In the genomic region with DNA sequence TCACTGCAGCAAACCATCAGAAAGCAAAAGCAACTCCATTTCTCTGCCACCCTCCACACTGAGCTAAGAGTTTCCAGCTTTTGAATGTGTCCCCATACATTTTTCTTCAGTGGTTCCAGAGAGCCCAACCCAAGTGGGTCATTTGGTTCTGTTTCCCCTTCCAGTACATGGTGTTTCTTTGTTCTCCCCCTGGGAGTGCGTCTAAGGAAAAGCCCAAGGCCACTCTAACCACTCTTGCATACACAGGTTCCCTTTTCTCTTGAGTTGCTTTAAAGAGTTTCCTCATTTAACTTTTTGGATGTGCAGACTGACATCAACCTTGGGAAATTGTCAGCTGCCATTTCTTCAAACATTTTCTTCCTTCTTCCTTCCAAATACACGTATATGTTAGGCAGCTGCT, we compare ENCODE assay signal across 20 mouse cellular contexts. TPM values are rescaled to one million over a fixed set of nuclear protein-coding genes. Genes with fewer than 3 reads are reported as not detected.
DNase-seq lines count a peak whose midpoint lies in the region; ATAC-seq and TF ChIP-seq lines count a peak whose summit lies in the region.
"Had no signal": no experiment of that assay in that cellular context is flagged by ENCODE, and none has a peak within 500 bp of the region (broad histone marks: within the 10 kb centered on the region; RNA-seq: fewer than 3 reads in every experiment).

No protein-coding gene starts in this region.

- H3K4me3 ChIP-seq in forebrain, postnatal 0 days (ENCODE audit: low read depth, low read length): no peak overlapping the region
- H3K4me3 ChIP-seq in forebrain, embryonic 12.5 days (replicated peaks): no peak overlapping the region
- no peak overlapping the region for H3K4me3 ChIP-seq in lung, adult 2 months (replicated peaks; ENCODE audit: extremely low read depth, low read depth, low read length)
- H3K4me3 ChIP-seq in embryonic facial prominence, embryonic 10.5 days: no peak overlapping the region
- H3K4me3 ChIP-seq: heart, embryonic 12.5 days; hindbrain, embryonic 15.5 days; intestine, embryonic 15.5 days; midbrain, embryonic 15.5 days had no signal

- no peaks in the 10 kb centered on the region for H3K9me3 ChIP-seq in forebrain, postnatal 0 days (ENCODE audit: low read length)
- H3K9me3 ChIP-seq in forebrain, embryonic 12.5 days: no peaks in the 10 kb centered on the region
- no peaks in the 10 kb centered on the region for H3K9me3 ChIP-seq in embryonic facial prominence, embryonic 10.5 days
- H3K9me3 ChIP-seq: heart, embryonic 12.5 days; hindbrain, embryonic 15.5 days; intestine, embryonic 15.5 days; midbrain, embryonic 15.5 days had no signal

- no peak for TF ChIP-seq POLR2A in lung, adult 2 months (IDR thresholded peaks at IDR 0.05; ENCODE audit: borderline replicate concordance, extremely low read depth, low read depth, low read length)

- no peak overlapping the region for H3K4me2 ChIP-seq in forebrain, postnatal 0 days (ENCODE audit: low read depth)
- no peak overlapping the region for H3K4me2 ChIP-seq in forebrain, embryonic 12.5 days
- H3K4me2 ChIP-seq: heart, embryonic 12.5 days; hindbrain, embryonic 15.5 days; intestine, embryonic 15.5 days; midbrain, embryonic 15.5 days had no signal

- H3K36me3 ChIP-seq in forebrain, postnatal 0 days (ENCODE audit: insufficient read depth): no peaks in the 10 kb centered on the region
- H3K36me3 ChIP-seq in forebrain, embryonic 12.5 days (replicated peaks): 0 out of 2 replicates have a peak, but pooled peaks cover 3% of the 10 kb centered on the region
- H3K36me3 ChIP-seq in embryonic facial prominence, embryonic 10.5 days (replicated peaks): 0 out of 2 replicates have a peak, but pooled peaks cover 5% of the 10 kb centered on the region
- H3K36me3 ChIP-seq: hindbrain, embryonic 15.5 days; intestine, embryonic 15.5 days had no signal

- H3K4me1 ChIP-seq in forebrain, postnatal 0 days (ENCODE audit: insufficient read depth): 0 out of 2 replicates have a peak, but pooled peaks cover 5% of the 10 kb centered on the region
- H3K4me1 ChIP-seq in forebrain, embryonic 12.5 days: peaks cover 17% of the 10 kb centered on the region
- peaks cover 12% of the 10 kb centered on the region for H3K4me1 ChIP-seq in lung, adult 2 months (ENCODE audit: control insufficient read depth, insufficient read depth, low read length)
- no peaks in the 10 kb centered on the region for H3K4me1 ChIP-seq in embryonic facial prominence, embryonic 10.5 days
- H3K4me1 ChIP-seq: intestine, embryonic 15.5 days had no signal

- DNase-seq in forebrain, postnatal 0 days: no peak
- peak; percentile 26 for DNase-seq in lung, postnatal 36 days
- DNase-seq in lung, adult 2 months: no peak
- DNase-seq in MN1 (ENCODE audit: low spot score): no peak
- no peak for DNase-seq in frontal cortex, postnatal 10 days (ENCODE audit: low spot score in 2 of 2)
- no peak for DNase-seq in embryonic facial prominence, embryonic 10.5 days (ENCODE audit: low spot score)
- DNase-seq: adrenal gland, adult 2 months; cerebellum, adult 11-12 months; cerebellum, postnatal 36 days; heart, postnatal 14 days; layer of hippocampus, postnatal 36 days; retina, postnatal 1 day; thymus, adult 2 months had no signal

- H3K27ac ChIP-seq in forebrain, postnatal 0 days (ENCODE audit: low read depth, low read length): 0 out of 2 replicates have a peak overlapping the region, but pooled peaks have one; percentile 9
- H3K27ac ChIP-seq in forebrain, embryonic 12.5 days: no peak overlapping the region
- H3K27ac ChIP-seq in embryonic facial prominence, embryonic 10.5 days (replicated peaks): no peak overlapping the region
- H3K27ac ChIP-seq: hindbrain, embryonic 15.5 days; intestine, embryonic 15.5 days; midbrain, embryonic 15.5 days had no signal

- no peak for TF ChIP-seq CTCF in forebrain, postnatal 0 days (IDR thresholded peaks at IDR 0.05; ENCODE audit: low read depth)
- TF ChIP-seq CTCF in lung, adult 2 months (IDR thresholded peaks at IDR 0.05; ENCODE audit: insufficient read depth, low read length): no peak

- ATAC-seq in forebrain, postnatal 0 days: no peak
- ATAC-seq in forebrain, embryonic 12.5 days (ENCODE audit: low FRiP score): no peak
- peak; percentile 46 to 85; a peak in 1 of 4 replicates for ATAC-seq in hematopoietic stem cell, adult 5-6 weeks (replicated peaks in 1 of 2; ENCODE audit: insufficient read depth in 1 of 2, low FRiP score in 2 of 2, low TSS enrichment in 1 of 2, low read depth in 1 of 2, poor library complexity in 2 of 2, severe bottlenecking in 2 of 2)
- ATAC-seq: forebrain, embryonic 14.5 days; intestine, embryonic 15.5 days; midbrain, embryonic 15.5 days had no signal

- no peak overlapping the region for H3K9ac ChIP-seq in forebrain, postnatal 0 days
- no peak overlapping the region for H3K9ac ChIP-seq in forebrain, embryonic 12.5 days
- H3K9ac ChIP-seq: heart, embryonic 12.5 days; hindbrain, embryonic 15.5 days; intestine, embryonic 15.5 days; midbrain, embryonic 15.5 days had no signal

- no peaks in the 10 kb centered on the region for H3K27me3 ChIP-seq in forebrain, postnatal 0 days (ENCODE audit: insufficient read depth, low read length)
- H3K27me3 ChIP-seq in forebrain, embryonic 12.5 days: no peaks in the 10 kb centered on the region
- no peaks in the 10 kb centered on the region for H3K27me3 ChIP-seq in embryonic facial prominence, embryonic 10.5 days (replicated peaks; ENCODE audit: low read depth, poor library complexity, severe bottlenecking)
- H3K27me3 ChIP-seq: heart, embryonic 12.5 days; hindbrain, embryonic 15.5 days; intestine, embryonic 15.5 days; midbrain, embryonic 15.5 days had no signal

- 83% methylated on average over 2 of the region's 2 CpGs for WGBS in forebrain, postnatal 0 days
- WGBS in forebrain, embryonic 12.5 days: 90% methylated on average over 2 of the region's 2 CpGs
- WGBS in lung, adult 2 months: 55% methylated on average over 2 of the region's 2 CpGs
- WGBS in embryonic facial prominence, embryonic 10.5 days: 88% methylated on average over 2 of the region's 2 CpGs

RNA-seq across cellular contexts. Expression of a gene that starts 10.0 kb away (rescaled TPM):
- total RNA-seq in forebrain, postnatal 0 days (2014; rRNA removed): 48.2 and 62.5 TPM in 2 replicates
- 24.8 and 38.0 TPM in 2 replicates for polyA plus RNA-seq in forebrain, postnatal 0 days (2015; fragmentation: Nextera tagmentation; extraction: Ambion mirVana)
- polyA plus RNA-seq in forebrain, embryonic 12.5 days (2016; fragmentation: Nextera tagmentation; extraction: Ambion mirVana): 25.2 and 26.6 TPM in 2 replicates
- polyA plus RNA-seq in lung, adult 2 months (2012; rRNA removed): 35.8 and 42.2 TPM in 2 replicates
- total RNA-seq in hematopoietic stem cell, adult 5-6 weeks (2017): 29.6 and 37.5 TPM in 2 replicates
- polyA plus RNA-seq in embryonic facial prominence, embryonic 10.5 days (2016; fragmentation: Nextera tagmentation; extraction: Ambion mirVana): 11.6 and 11.8 TPM in 2 replicates

RNA-seq across cellular contexts. Expression of a gene that starts 43.2 kb away (rescaled TPM):
- total RNA-seq in forebrain, postnatal 0 days (2014; rRNA removed): 80.0 and 88.6 TPM in 2 replicates
- 10.3 and 19.5 TPM in 2 replicates for polyA plus RNA-seq in forebrain, postnatal 0 days (2015; fragmentation: Nextera tagmentation; extraction: Ambion mirVana)
- polyA plus RNA-seq in forebrain, embryonic 12.5 days (2016; fragmentation: Nextera tagmentation; extraction: Ambion mirVana): 105 TPM in 2 replicates
- 12.2 and 21.7 TPM in 2 replicates for polyA plus RNA-seq in lung, adult 2 months (2012; rRNA removed)
- total RNA-seq in hematopoietic stem cell, adult 5-6 weeks (2017): 136 and 140 TPM in 2 replicates
- 66.9 and 79.2 TPM in 2 replicates for polyA plus RNA-seq in embryonic facial prominence, embryonic 10.5 days (2016; fragmentation: Nextera tagmentation; extraction: Ambion mirVana)

Comparison
In these comparisons a context has a peak if more than half of its experiments do, and no peak if none do; other contexts are left out.
1. ATAC-seq: peak in hematopoietic stem cell, adult 5-6 weeks (2 of 2); none in forebrain, postnatal 0 days (single experiment) and forebrain, embryonic 12.5 days (single experiment).